Mouse (Mus musculus) brain, embryonic 14.5 days (tissue): ENCODE results near the gene Elf4. TPM values are rescaled to one million over a fixed set of nuclear protein-coding genes. Genes with fewer than 3 reads are reported as not detected.
A peak's percentile ranks its signal among the peaks of the same experiment; 100 is the strongest.

ENCODE experiments used
- DNase-seq: peaks from one replicate; pipeline ENCODE4 v3.0.0-alpha.2; 2011; ENCODE audit warnings: low read depth
- CTCF ChIP-seq: fragments of 200-500 bp; IDR thresholded peaks from 2 replicates; pipeline ENCODE4 v1.5.1; 2012; ENCODE audit warnings: inconsistent platforms, mild to moderate bottlenecking, moderate library complexity, borderline replicate concordance; ENCODE audit not compliant: insufficient read depth, insufficient read length; ENCODE audit errors: extremely low read depth
- POLR2A ChIP-seq: fragments of 200-500 bp; IDR thresholded peaks from 2 replicates; pipeline ENCODE4 v1.6.1; 2012; ENCODE audit warnings: mild to moderate bottlenecking, inconsistent platforms, borderline replicate concordance; ENCODE audit not compliant: poor library complexity, insufficient read depth, insufficient read length, severe bottlenecking; ENCODE audit errors: extremely low read depth
- polyA plus RNA-seq: library from polyadenylated mRNA; depleted of rRNA; stranded (reverse); fragments of >200 nt; gene quantifications from 2 replicates; pipeline ENCODE4 v1.2.3, GENCODE M21; 2012; rRNA removed

Gene Elf4
- 2.1 and 2.8 TPM in 2 replicates for polyA plus RNA-seq

DNA sequence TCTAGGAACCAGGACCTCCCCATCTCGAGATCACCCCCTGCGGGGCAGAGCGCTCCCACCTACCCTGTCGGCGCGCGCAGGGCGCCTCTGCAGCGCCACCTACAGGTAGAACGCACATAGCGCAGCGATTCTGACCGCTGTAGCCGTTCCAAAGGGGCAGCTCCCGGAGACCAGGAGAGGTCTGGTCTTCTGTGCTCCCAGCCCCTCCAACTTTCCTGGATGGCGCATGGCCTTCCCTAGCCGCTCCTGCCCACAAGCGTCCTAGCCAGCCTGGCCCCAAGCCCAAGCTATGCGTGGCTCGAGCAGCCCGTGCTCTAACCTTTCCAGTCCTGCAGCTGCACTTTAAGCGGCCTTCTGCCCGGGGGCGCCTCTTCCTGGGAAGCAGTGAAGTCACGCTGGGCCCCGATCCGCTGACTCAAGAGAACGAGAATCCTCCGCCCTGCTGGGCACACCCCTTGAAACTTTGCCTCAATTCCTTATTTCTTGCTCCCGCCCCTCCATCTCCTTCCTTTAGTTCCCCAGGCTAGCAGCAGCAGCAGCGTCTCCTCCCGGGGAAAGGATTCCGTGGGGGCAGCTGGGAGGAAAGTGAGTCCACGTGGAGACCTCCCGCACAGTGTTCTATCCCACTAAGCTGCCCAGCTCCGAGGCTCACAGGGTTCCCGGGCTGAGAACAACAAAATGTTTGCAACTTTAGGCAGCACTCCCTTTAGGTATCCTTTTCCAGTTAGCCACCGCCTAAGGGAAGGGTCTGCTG is at the start of gene Elf4:
TSS of gene Elf4 (minus strand) at position 379 of the 754 bp plus-strand sequence.
- TF ChIP-seq POLR2A (no peak), CTCF (peak; percentile 86)
- DNase-seq = peak; percentile 63

DNA sequence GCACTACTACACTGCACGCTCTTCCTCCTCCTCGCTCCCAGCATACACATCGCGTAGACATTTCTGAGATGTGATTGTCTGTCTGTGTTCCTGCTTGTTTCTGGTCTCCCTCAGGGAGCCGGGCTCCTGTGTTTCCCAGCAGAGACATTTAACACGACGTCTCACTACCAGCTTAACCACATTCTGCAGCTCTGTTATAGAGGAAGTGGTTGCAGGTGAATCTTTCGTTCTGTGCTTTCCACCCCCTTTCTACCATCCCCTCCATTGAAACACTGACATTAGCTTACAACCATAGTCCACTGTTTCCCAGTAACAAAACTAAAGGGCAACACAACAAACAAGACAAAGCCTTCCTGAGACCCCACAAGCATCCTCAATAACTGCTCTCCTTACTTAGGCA is 30.8 kb upstream of the Elf4 start:
- no peak for DNase-seq
- TF ChIP-seq CTCF = no peak

DNA sequence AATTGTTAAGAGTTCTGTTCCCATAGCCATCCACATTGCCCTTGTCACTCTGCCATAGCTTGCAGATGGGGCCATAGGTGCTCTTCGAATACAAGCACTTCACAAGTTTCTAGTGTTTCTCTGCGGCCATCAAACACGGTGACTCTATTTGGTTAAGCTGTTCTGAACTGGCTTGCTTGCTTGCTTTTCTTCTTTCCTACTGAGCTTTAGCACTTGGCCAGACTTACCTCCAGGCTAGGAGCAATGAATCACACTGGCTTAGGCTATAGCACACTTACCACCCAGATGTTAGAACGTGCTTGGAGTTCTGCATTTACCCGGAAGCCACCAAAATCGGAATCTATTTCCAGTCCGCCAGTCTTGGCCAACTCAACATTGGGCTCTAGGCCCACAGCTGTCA is 18.8 kb upstream of the Elf4 start:
- TF ChIP-seq POLR2A = no peak
- no peak for TF ChIP-seq CTCF
- no peak for DNase-seq

DNA sequence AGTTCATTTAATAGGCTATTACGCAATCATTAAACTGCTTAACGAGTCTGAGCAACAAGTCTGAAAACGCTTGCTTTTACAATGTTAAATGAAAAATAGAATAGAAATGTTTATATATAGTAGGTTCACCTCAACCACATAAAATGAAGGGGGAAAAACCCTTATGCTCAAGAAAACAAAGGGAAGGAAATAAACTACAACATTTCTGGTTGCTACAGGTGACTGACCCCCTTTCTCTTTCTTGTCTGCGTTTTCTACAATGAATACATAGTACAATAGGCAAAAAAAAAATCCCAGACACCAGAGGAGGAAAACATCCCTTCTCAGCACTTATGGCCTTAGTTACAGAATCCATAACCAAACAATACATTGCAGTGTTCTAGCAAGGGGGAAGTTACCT is 18.2 kb upstream of the Elf4 start:
- DNase-seq = no peak
- no peak for TF ChIP-seq POLR2A
- no peak for TF ChIP-seq CTCF

DNA sequence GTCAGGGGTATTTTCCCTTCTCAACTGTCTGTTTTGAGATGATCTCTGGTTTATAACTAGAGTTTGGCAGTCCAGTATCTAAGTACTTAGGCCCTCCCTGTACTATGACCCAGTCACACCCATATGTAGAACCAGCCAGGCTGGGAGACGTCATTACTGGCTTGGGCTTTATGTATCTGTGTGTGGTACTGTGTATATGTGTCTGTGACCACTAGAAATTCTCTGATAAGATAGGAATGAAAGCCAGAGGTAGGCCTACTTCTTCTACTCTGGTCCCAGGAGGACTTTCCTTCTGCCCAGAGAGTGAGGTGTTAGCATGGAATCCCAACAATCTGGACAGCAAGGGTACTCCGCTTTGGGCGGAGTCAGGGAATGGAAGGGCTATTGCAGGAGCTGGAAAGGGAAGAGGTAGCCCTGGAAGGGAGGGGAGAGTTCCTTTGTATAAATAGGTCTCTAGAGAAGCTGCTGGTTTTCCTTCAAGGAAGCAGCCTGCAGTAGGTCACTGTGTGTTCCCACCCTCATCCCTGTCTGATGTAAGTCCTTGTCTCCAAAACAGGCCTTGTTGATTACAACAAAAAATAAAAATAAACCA is 4.5 kb upstream of the Elf4 start:
- no peak for DNase-seq
- TF ChIP-seq CTCF (no peak), POLR2A (no peak)

DNA sequence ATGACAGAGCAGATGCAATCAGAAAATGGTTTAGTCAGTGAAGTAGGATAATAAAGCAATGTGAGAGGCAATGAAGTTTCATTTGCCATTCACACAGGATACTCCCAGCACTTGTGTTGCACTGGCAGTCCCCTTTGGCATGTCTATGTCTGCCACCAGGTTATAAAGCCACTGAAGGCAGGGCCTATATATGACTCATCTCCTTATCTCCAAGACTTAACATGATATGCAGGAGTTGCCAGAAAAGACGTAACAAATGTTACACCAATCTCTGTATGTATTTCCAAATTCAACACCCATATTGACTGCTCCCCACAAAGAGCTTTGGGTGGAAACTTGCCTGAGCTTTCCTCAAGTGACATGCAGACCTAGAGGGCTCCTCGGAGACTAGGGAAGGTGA is 3.2 kb upstream of the Elf4 start:
- TF ChIP-seq CTCF = no peak
- no peak for TF ChIP-seq POLR2A
- no peak for DNase-seq

- DNase-seq = no peak
- TF ChIP-seq CTCF = no peak
- TF ChIP-seq POLR2A = no peak
Observed at GRCm38 (mm10) chrX:48464436-48464835, 1.5 kb upstream of the Elf4 start.

GRCm38 (mm10) chrX:48463636-48464035 is 704 bp upstream of the Elf4 start:
- TF ChIP-seq CTCF (no peak), POLR2A (no peak)
- DNase-seq = no peak

DNA sequence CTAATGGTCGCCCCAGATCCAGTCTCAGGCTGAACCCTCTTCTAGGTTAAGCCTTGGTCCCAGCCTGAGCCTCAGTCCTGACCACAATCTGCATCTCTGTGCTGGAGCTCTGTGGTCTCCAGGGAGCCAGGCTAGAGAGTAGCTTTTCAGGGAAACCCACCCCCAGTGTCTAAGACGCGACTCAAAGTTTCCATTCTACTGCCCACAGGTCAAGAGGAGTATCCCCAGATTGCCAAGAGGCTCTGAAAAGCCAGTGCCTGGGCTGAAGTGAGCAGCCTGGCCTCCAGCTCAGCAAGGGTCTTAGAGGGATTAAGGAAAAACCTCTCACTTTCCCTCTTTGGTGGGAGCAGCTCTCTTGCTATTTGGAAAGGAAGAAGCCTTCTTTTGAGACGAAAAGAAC is 635 bp downstream of the Elf4 start:
- no peak for TF ChIP-seq CTCF
- no peak for TF ChIP-seq POLR2A

GRCm38 (mm10) chrX:48461006-48461405 is 1.9 kb downstream of the Elf4 start:
- DNase-seq = no peak
- TF ChIP-seq POLR2A (no peak), CTCF (no peak)

More for the DNA sequence above, 635 bp downstream of the Elf4 start:
- DNase-seq = no peak

GRCm38 (mm10) chrX:48460496-48460895 is 2.4 kb downstream of the Elf4 start:
- no peak for TF ChIP-seq POLR2A
- no peak for TF ChIP-seq CTCF
- DNase-seq = no peak

- TF ChIP-seq CTCF (no peak), POLR2A (no peak)
- DNase-seq = no peak
Observed at GRCm38 (mm10) chrX:48456956-48457355, 6.0 kb downstream of the Elf4 start.

DNA sequence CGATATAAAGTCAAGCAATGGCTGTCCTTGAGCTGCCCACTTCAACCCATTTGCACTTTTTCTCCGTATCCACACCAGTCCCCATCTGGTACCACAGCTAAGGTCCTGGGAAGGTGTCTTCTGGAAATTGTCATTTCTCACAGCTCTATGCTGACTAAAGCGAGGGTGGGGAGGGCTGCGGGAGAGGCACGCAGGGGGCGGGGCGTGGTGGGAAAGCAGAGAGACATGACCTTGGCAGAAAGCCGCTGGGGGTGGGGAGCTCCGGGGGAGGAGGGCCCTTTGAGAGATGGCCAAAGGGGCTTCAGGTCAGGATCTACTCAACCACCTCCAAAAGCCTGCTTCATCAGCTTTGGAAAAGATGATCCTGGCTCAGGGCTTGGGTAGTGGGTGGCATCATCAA is 7.9 kb downstream of the Elf4 start:
- TF ChIP-seq POLR2A = no peak
- no peak for TF ChIP-seq CTCF
- DNase-seq = no peak

DNA sequence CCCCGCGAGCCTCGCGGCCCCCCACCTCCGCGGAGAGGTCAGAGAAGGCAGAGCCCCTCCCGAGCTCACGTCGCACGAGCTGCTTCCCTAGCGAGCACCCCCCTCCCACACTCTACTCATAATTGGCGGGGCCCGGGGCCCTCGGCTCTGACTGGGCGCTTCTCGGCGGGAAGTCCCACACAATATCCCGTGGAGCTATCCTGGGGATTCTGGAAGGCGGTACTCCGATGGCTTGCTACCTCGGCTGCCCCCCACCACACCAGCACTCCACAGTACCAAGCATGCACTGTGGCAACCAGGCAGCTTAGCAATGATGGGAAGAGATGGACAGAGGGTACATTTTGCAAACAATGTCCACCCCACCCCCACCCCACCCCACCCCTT is 8.4 kb downstream of the Elf4 start:
- no peak for TF ChIP-seq CTCF
- TF ChIP-seq POLR2A = no peak
- no peak for DNase-seq

- peak; percentile 59 for DNase-seq
- TF ChIP-seq POLR2A (no peak), CTCF (no peak)
Observed at GRCm38 (mm10) chrX:48453736-48454494, 9.0 kb downstream of the Elf4 start.
